Mouse (Mus musculus) lung, embryonic 15.5 days (tissue): ENCODE measurements around the gene Hsd17b3. TPM values are rescaled to one million over a fixed set of nuclear protein-coding genes. Genes with fewer than 3 reads are reported as not detected.

Source experiments
- ATAC-seq: fragments of 200-750 bp; cut with Nextera tagmentation; 2 replicates; pipeline ENCODE4 v1.8.0; 2017; ENCODE audit warnings: moderate number of reproducible peaks, borderline replicate concordance; ENCODE audit not compliant: low FRiP score, low TSS enrichment; ENCODE audit errors: extremely low read depth
- H3K27ac ChIP-seq: fragments of 300-500 bp; sonication (generic); 2 replicates; pipeline ENCODE4 v1.5.1; 2015; ENCODE audit warnings: moderate library complexity, mild to moderate bottlenecking, inconsistent platforms
- H3K27me3 ChIP-seq: fragments of 300-500 bp; sonication (generic); 2 replicates; pipeline ENCODE4 v1.6.1; 2015; ENCODE audit warnings: inconsistent platforms
- H3K36me3 ChIP-seq: fragments of 300-500 bp; sonication (generic); 2 replicates; pipeline ENCODE4 v1.6.1; 2015; ENCODE audit warnings: inconsistent platforms
- H3K4me1 ChIP-seq: fragments of 300-500 bp; sonication (generic); 2 replicates; pipeline ENCODE4 v1.6.1; 2015; ENCODE audit warnings: inconsistent platforms
- H3K4me2 ChIP-seq: fragments of 300-500 bp; sonication (generic); 2 replicates; pipeline ENCODE4 v1.6.1; 2015; ENCODE audit warnings: inconsistent platforms, mild to moderate bottlenecking, moderate library complexity
- H3K4me3 ChIP-seq: fragments of 300-500 bp; sonication (generic); 2 replicates; pipeline ENCODE4 v1.5.1; 2015; ENCODE audit warnings: mild to moderate bottlenecking, inconsistent platforms
- H3K9ac ChIP-seq: fragments of 300-500 bp; sonication (generic); 2 replicates; pipeline ENCODE4 v1.6.1; 2015; ENCODE audit warnings: inconsistent platforms
- H3K9me3 ChIP-seq: fragments of 300-500 bp; sonication (generic); 2 replicates; pipeline ENCODE4 v1.6.1; 2016; ENCODE audit warnings: inconsistent platforms
- WGBS: fragments of 180-500 bp; shearing (Covaris S2); methylation state at CpG from one replicate; pipeline ENCODE4 v1.1.7; 2015; 5-methylcytosine and 5-hydroxymethylcytosine counted together
- polyA plus RNA-seq: library from polyadenylated mRNA; unstranded; fragments of >200 nt; fragmentation: Nextera tagmentation; extraction: Ambion mirVana; gene quantifications from 2 replicates; pipeline ENCODE4 v1.2.1, GENCODE M21; 2015

Gene Hsd17b3
- polyA plus RNA-seq, 1 experiment from 2014 or later = not detected

DNA sequence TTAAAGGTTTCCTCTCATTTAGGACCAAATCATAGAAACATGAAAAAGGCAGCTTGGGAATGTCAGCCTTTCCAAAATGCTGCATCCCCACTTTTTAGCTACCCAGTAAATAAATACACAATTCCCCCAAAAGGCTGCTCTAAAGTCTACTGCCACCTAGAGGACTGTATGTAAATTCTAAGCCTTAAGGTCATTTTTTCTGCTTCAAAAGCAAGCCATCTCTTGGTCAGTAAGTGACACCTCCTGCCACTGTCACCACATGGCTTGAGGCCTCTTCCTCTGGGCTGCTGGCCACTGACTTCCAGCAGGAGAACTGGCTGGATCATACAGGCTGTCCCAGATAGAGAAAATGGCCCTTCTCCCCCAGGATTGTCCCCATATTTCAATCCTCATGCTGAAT is 50.9 kb downstream of the Hsd17b3 start:
- Histone ChIP-seq H3K9ac (no peak overlapping the region), H3K27ac (no peak overlapping the region), H3K4me1 (peaks cover 51% of the 10 kb centered on the region), H3K36me3 (no peaks in the 10 kb centered on the region), H3K4me2 (no peak overlapping the region), H3K4me3 (no peak overlapping the region), H3K9me3 (no peaks in the 10 kb centered on the region), H3K27me3 (no peaks in the 10 kb centered on the region)
- no peak for ATAC-seq

DNA sequence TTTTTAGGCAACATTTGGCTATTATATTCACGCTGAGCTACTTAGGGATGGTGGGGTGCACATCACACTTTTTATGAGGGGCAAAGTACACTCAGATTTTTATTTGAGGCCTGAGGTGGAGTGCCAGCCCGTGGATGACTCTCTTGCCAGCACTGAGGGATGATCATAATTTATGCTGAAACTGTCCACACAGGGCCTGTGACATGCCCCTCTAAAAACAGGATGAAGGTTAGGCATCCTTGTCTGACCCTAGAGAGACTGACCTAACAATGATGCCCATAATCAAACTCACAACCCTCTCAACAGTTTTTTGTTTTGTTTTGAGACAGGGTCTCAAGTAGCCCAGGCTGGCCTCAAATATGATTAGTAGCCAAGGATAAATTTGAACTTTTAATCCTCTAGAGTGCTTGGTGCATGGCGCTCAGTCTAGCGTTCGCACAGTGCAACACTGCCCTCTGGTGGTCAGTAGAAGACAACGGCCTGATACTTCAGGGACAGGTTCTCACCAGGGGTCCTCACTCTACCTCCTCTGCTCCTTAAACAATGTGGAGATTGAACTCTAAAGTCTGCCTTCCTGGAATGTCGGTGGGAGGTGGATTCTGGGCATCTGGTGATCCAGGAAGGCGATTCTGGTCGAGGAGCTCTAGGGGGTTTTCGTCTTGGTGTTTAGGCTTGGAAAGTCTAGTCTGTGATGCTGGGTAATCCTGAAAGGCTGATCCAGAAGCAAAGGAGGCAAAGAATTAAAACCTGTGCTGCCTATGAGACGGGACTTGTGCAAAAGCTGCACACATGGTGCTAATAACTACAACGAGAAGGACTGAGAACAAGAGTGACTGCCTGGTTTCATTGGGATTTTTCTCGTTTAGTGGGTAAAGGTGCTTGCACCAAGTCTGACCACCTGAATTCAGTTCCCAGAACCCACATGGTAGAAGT is 52.7 kb downstream of the Hsd17b3 start:
- peak; percentile 37; the same call in 1 of the 2 replicates for ATAC-seq
- 0 out of 2 replicates have a peak overlapping the region, but pooled peaks have one; percentile 65 for H3K27ac ChIP-seq
- no peak overlapping the region for H3K9ac ChIP-seq
- H3K4me3 ChIP-seq = no peak overlapping the region
- no peaks in the 10 kb centered on the region for H3K36me3 ChIP-seq
- peaks cover 55% of the 10 kb centered on the region for H3K4me1 ChIP-seq
- H3K4me2 ChIP-seq = no peak overlapping the region
- 23% methylated on average over 13 of the region's 13 CpGs for whole genome bisulfite sequencing
- H3K27me3 ChIP-seq = no peaks in the 10 kb centered on the region
- H3K9me3 ChIP-seq = no peaks in the 10 kb centered on the region

DNA sequence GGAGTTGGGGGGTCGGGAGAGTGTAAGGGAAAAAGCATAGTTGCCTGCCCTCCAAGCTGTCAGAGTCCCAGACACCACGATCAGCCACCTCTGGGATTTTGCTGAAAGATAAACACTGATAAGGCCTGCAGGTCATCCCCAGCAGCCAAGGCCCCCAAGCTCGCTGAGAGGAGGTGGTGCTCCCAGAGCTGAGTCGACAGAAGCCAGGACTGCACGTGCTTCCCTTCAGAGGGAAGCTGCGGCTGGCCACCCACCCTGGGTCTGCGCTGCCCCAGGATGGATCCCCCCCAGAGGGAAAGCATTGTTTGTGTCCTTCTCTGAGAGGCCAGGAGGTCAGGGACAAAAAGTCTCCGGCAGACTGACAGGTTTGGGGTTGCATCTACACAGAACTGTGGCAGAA is 54.0 kb downstream of the Hsd17b3 start:
- no peak overlapping the region for H3K4me3 ChIP-seq
- peaks cover 59% of the 10 kb centered on the region for H3K4me1 ChIP-seq
- H3K27me3 ChIP-seq = no peaks in the 10 kb centered on the region
- no peak overlapping the region for H3K9ac ChIP-seq
- peak overlapping the region; percentile 65 for H3K27ac ChIP-seq
- ATAC-seq = peak; percentile 73
- H3K9me3 ChIP-seq = no peaks in the 10 kb centered on the region
- H3K4me2 ChIP-seq = no peak overlapping the region
- 12% methylated on average over 8 of the region's 8 CpGs for WGBS
- no peaks in the 10 kb centered on the region for H3K36me3 ChIP-seq

DNA sequence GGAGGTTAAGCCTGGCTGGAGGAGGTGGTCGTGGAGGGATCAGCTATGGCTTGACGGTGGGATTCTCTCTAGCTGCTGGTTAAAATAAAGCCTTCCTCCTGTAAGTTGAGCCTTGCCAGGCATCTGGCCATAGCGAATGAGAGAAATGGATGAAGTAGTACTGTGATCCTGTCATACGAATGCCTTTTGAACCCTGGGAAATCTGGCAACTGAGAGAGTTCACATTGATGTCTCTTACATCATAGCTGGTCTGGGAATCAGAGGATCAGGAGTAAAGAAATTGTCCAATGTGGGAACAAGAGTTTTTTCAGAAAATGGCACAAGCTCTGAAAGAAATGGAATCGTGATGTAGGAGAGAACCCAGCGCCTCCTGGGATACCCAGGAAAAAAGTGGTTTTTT is 55.1 kb downstream of the Hsd17b3 start:
- no peak for ATAC-seq
- Histone ChIP-seq H3K9me3 (no peaks in the 10 kb centered on the region), H3K36me3 (no peaks in the 10 kb centered on the region), H3K4me1 (peaks cover 49% of the 10 kb centered on the region), H3K27me3 (no peaks in the 10 kb centered on the region), H3K4me2 (no peak overlapping the region), H3K9ac (no peak overlapping the region), H3K27ac (peak overlapping the region; percentile 20; the same call in 1 of the 2 replicates), H3K4me3 (no peak overlapping the region)
- 55% methylated on average over 6 of the region's 6 CpGs for WGBS

DNA sequence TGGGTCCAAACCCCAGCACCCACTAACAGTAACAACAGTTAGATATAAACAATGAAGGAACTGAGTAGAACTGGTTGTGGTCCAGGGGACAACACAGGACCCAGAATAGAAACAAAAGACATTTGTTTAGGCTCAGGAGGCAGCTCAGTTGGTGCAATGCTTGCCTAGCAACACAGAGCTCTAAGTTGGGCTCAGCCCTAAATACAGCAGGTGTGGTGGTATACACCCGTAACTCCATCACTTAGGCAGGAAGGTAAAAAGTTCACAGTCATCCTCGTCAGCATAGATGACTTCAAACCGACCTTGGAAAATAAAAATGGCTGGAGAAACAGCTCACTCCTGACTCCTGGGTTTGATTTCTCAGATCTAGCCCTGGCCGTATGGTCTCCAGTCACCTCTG is 55.8 kb downstream of the Hsd17b3 start:
- peak overlapping the region; percentile 20; the same call in 1 of the 2 replicates for H3K27ac ChIP-seq
- H3K9me3 ChIP-seq = no peaks in the 10 kb centered on the region
- WGBS = 63% methylated on average over 4 of the region's 4 CpGs
- no peak overlapping the region for H3K4me2 ChIP-seq
- no peak overlapping the region for H3K9ac ChIP-seq
- ATAC-seq = no peak
- H3K4me3 ChIP-seq = no peak overlapping the region
- H3K27me3 ChIP-seq = no peaks in the 10 kb centered on the region
- no peaks in the 10 kb centered on the region for H3K36me3 ChIP-seq
- peaks cover 44% of the 10 kb centered on the region for H3K4me1 ChIP-seq

DNA sequence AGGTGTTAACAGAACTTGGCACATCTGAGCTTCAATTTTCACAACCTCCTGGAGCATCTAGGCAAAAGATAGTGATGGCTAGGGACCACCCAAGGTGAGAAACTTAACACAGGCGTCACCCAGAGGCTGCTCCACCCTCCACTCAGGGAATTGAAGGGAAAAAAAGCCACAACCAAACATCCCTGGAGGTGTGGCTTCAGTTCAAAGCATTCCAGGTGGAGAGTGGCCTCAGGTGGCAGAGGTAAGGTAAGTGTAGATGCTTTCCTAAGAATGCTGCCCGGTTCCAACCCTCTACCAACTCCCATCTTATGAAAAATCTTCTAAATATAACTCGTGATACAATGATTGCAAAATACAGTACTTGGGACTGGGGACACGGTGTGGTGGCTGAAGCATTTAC is 57.8 kb downstream of the Hsd17b3 start:
- H3K9ac ChIP-seq = no peak overlapping the region
- H3K36me3 ChIP-seq = no peaks in the 10 kb centered on the region
- H3K4me3 ChIP-seq = no peak overlapping the region
- WGBS = 50% methylated on average over 4 of the region's 4 CpGs
- H3K27ac ChIP-seq = peak overlapping the region; percentile 35; the same call in 1 of the 2 replicates
- H3K4me2 ChIP-seq = no peak overlapping the region
- ATAC-seq = no peak; the same call in 1 of the 2 replicates
- H3K4me1 ChIP-seq = peaks cover 50% of the 10 kb centered on the region
- no peaks in the 10 kb centered on the region for H3K9me3 ChIP-seq
- no peaks in the 10 kb centered on the region for H3K27me3 ChIP-seq

DNA sequence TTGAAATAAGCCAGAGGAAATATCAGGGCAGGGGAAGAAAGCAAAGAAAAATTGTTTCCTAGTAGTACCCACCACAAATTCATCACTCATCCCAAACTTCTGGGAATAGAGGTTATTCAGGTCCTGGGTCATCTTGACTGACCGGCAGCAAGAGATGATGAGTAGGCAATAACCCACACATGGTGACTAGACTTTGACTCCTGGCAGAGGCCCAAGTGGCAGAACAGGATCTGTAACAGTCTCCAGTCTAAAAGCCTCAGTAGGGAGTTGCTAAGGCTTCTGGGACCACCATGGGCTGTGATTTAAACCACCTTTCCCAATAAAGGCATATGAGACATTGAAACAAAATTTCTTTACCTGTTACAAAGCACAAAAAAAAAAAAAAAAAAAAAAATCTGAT is 58.2 kb downstream of the Hsd17b3 start:
- Histone ChIP-seq H3K27me3 (no peaks in the 10 kb centered on the region), H3K9ac (no peak overlapping the region), H3K4me1 (peaks cover 47% of the 10 kb centered on the region), H3K27ac (peak overlapping the region; percentile 31), H3K4me2 (no peak overlapping the region), H3K9me3 (no peaks in the 10 kb centered on the region), H3K4me3 (no peak overlapping the region), H3K36me3 (no peaks in the 10 kb centered on the region)
- no peak for ATAC-seq
- WGBS = 22% methylated on average over 1 of the region's 1 CpGs

DNA sequence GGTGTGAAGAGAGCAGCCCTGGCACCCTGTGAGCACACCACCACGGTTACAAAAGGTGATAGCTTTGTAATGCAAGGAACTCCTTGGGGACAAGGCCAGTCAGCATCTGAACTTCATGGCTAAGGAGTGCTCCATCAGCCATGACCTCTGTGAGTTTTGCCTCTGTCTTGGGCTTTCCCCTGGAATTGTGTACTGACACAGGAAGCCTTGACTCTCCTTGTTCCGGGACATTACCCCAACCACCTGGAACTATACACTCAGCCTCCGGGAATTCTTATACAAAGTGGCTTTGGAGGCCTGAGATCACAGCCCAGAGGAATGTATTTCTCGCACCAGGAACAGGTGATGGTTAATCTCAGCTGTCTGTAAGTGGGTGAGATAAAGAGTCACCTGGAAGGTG is 64.2 kb downstream of the Hsd17b3 start:
- Histone ChIP-seq H3K36me3 (no peaks in the 10 kb centered on the region), H3K9me3 (no peaks in the 10 kb centered on the region), H3K9ac (no peak overlapping the region), H3K4me3 (no peak overlapping the region), H3K27me3 (no peaks in the 10 kb centered on the region), H3K4me2 (no peak overlapping the region), H3K27ac (peak overlapping the region; percentile 79), H3K4me1 (peaks cover 57% of the 10 kb centered on the region)
- 52% methylated on average over 4 of the region's 4 CpGs for WGBS
- ATAC-seq = no peak

DNA sequence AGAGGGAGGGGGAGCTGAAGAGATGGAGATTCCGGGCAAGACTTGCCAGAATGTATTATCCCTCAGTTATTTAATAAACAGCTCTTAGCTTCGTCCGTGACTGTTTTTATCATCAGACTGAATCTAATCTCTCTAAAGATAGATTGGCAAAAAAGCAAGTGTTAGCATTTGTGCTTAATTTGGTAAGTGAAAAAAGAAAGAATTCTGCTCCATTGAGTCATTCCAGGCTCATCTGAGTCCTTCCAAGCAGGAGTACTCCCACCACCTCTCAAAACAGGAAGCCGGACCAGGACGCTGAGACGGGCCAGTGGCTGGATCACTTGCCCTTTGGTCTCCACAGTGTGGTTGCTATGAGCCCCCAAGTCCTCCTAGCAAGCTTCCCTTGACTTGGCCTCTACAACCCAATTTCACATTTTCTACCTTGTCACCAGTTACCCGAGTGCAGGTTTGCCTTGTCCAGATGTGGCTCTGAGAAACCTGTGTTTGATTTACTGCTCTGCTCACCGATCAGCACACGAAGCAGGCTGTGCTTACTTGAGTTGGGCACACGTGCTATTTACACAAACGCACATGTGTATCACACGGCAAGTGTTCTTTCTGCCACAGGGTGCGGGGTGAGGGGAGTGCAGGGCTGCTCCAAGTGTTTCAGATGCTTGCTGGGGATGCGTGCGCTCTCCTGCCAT is 66.1 kb downstream of the Hsd17b3 start:
- Histone ChIP-seq H3K27me3 (no peaks in the 10 kb centered on the region), H3K36me3 (no peaks in the 10 kb centered on the region), H3K9ac (no peak overlapping the region), H3K4me3 (no peak overlapping the region), H3K4me1 (peaks cover 70% of the 10 kb centered on the region), H3K27ac (no peak overlapping the region), H3K4me2 (no peak overlapping the region), H3K9me3 (no peaks in the 10 kb centered on the region)
- ATAC-seq = no peak
- 55% methylated on average over 15 of the region's 15 CpGs for WGBS

DNA sequence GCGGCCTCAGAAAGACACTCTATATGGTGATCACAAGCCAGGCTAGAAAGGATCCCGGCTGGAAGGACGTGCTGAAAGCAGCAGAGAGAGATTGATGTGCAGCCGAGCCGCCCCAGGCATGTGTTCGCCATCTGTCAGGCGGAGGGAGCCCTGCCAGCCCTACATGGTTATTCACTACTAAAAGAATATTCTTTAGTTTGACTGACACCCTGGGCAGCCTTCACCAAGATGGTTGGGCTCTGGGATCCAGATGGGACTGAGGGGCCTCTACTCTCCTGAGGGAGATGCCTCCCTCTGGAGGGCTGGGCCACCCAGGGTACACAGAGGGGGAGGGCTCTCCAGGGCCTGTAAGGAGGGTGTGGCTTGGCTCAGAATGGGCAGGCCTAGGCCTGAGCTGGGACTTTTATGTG is 68.1 kb downstream of the Hsd17b3 start:
- Histone ChIP-seq H3K9ac (no peak overlapping the region), H3K27me3 (no peaks in the 10 kb centered on the region), H3K4me3 (no peak overlapping the region), H3K4me2 (peak overlapping the region; percentile 7; the same call in 1 of the 2 replicates), H3K27ac (peak overlapping the region; percentile 75), H3K9me3 (no peaks in the 10 kb centered on the region), H3K36me3 (no peaks in the 10 kb centered on the region), H3K4me1 (peaks cover 65% of the 10 kb centered on the region)
- 29% methylated on average over 7 of the region's 7 CpGs for WGBS
- peak; percentile 97 for ATAC-seq

DNA sequence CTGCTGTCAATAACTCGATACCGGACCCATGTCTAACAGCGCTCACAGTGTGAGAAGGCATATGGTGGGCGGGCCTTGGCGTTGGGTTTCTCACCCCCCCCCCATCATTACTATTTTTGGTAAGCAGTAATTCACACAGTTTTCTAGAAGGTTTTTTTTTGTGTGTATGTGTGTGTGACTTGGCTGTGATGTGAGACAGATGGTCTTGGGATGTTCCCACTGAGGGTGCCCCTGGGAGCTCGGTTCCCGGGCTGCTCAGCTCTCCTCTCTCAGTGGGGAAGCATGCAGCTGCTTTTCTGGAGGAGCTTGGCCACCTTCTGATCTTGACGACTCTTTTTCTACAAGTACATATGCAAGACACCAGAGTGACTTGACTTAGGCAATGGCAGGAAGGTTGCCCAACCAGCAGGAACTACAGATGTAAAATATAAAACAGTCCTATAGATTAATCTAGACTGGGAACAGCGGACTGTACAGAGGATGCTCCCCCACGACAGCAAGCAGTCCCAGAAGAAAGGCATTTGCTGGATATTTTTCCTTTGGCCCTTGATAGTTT is 70.4 kb downstream of the Hsd17b3 start:
- Histone ChIP-seq H3K4me2 (no peak overlapping the region), H3K27ac (0 out of 2 replicates have a peak overlapping the region, but pooled peaks have one; percentile 2), H3K9ac (no peak overlapping the region), H3K36me3 (no peaks in the 10 kb centered on the region), H3K27me3 (no peaks in the 10 kb centered on the region), H3K4me1 (peaks cover 50% of the 10 kb centered on the region), H3K4me3 (no peak overlapping the region), H3K9me3 (no peaks in the 10 kb centered on the region)
- WGBS = 52% methylated on average over 10 of the region's 10 CpGs
- no peak for ATAC-seq

DNA sequence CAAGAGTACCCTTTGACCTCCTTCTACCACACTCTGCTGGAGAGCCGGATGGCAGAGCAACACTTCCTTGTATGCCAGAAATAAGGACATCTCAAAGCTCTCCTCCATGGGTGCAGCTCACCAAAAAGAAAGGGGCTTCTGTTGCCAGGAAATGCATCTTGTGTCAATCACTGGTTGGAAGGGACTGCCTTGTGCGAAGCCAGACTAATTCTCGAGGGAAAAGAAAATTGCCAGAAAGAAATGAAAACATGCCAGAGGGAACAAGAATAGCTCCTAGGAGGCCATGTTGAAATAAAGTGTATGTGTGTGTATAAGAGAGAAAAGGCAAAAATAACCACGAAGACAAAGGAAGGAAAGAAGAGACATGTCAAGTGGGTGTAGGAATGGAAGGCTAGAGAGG is 73.0 kb downstream of the Hsd17b3 start:
- 46% methylated on average over 4 of the region's 4 CpGs for WGBS
- no peak for ATAC-seq
- Histone ChIP-seq H3K4me1 (peaks cover 27% of the 10 kb centered on the region), H3K9ac (no peak overlapping the region), H3K4me2 (no peak overlapping the region), H3K36me3 (no peaks in the 10 kb centered on the region), H3K27ac (no peak overlapping the region), H3K27me3 (no peaks in the 10 kb centered on the region), H3K9me3 (no peaks in the 10 kb centered on the region), H3K4me3 (no peak overlapping the region)
